14 mouse cellular contexts compared by ENCODE assay signal in genomic region chr10:117611503-117611902, GRCm38 (mm10).
A peak's percentile ranks its signal among the peaks of the same experiment; 100 is the strongest.
DNase-seq lines count a peak whose midpoint lies in the region.
"Had no signal": no experiment of that assay in that cellular context is flagged by ENCODE, and none has a peak within 500 bp of the region (broad histone marks: within the 10 kb centered on the region; RNA-seq: fewer than 3 reads in every experiment).

No protein-coding gene starts in this region.

- peak; percentile 92 for DNase-seq in 3T3-L1 (ENCODE audit: low read depth, low spot score)
- no peak for DNase-seq in natural killer cell, adult 2 months (ENCODE audit: low spot score in 2 of 2)
- DNase-seq: adrenal gland, adult 2 months; adrenal gland, adult 8-10 months; adrenal gland, postnatal 10 days; adrenal gland, postnatal 14 days; adrenal gland, postnatal 25 days; adrenal gland, postnatal 36 days; B cell, adult 2 months; cerebellum, adult 11 months; cerebellum, adult 11-12 months; cerebellum, adult 18-20 months; cerebellum, adult 2 months; cerebellum, adult 8-10 months had no signal
